8 mouse cellular contexts compared by ENCODE assay signal in the genomic region with DNA sequence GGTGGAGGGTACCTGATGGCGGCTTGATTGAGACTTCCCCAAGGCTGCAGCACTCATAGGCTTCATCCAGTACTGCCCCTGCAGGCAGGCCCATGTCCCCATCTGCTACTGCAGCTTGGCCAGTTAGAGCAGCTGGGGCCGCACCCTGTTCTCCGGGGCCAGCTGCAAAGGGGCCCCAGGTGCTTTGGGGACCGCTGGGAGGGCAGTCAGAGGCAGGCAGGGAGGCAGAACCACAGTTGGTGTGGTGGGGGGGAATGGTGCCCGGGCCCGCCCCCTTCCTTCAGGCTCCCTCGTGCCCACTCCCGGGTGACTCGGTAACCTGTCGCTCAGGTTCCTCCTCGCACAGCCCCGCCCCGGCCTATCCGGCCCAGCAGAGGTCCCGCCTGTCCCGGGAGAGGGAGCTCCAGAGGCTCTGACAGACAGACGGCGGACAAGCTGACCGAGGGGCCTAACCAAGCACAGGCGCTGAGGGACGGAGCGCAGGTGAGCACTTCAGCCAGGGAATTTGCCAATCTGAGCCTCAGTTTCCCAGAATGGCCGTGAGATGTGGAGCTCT. TPM values are rescaled to one million over a fixed set of nuclear protein-coding genes. Genes with fewer than 3 reads are reported as not detected.
DNase-seq lines count a peak whose midpoint lies in the region; ATAC-seq and TF ChIP-seq lines count a peak whose summit lies in the region.

A gene (plus strand): TSS at position 305 of the 556 bp plus-strand sequence.

- peak within 1 kb of the TSS; percentile 55 for H3K4me2 ChIP-seq in intestine, embryonic 15.5 days (replicated peaks)
- H3K4me2 ChIP-seq in liver, embryonic 14.5 days (ENCODE audit: low read depth) = peak within 1 kb of the TSS; percentile 64
- peak within 1 kb of the TSS; percentile 47 for H3K4me2 ChIP-seq in neural tube, embryonic 12.5 days (replicated peaks)

- peak within 1 kb of the TSS; percentile 36 for H3K4me3 ChIP-seq in intestine, embryonic 15.5 days (replicated peaks)
- H3K4me3 ChIP-seq in liver, embryonic 14.5 days (ENCODE audit: insufficient read depth in 1 of 2, low read depth in 2 of 2, low read length in 2 of 2) = peak within 1 kb of the TSS; percentile 21 to 39; a peak in 3 of 4 replicates
- H3K4me3 ChIP-seq in neural tube, embryonic 12.5 days = peak within 1 kb of the TSS; percentile 16; the same call in 1 of the 2 replicates
- H3K4me3 ChIP-seq in left cerebral cortex, adult 2 months = no peak within 1 kb of the TSS

- no peaks in the 10 kb centered on the region for H3K27me3 ChIP-seq in intestine, embryonic 15.5 days (replicated peaks)
- H3K27me3 ChIP-seq in liver, embryonic 14.5 days (ENCODE audit: control insufficient read depth, insufficient read depth, low read length) = no peaks in the 10 kb centered on the region
- H3K27me3 ChIP-seq in neural tube, embryonic 12.5 days (replicated peaks) = peaks cover 12% of the 10 kb centered on the region

- peaks cover 27% of the 10 kb centered on the region; the same call in 1 of the 2 replicates for H3K4me1 ChIP-seq in intestine, embryonic 15.5 days (replicated peaks)
- peaks cover 8 to 9% of the 10 kb centered on the region in 2 experiments for H3K4me1 ChIP-seq in liver, embryonic 14.5 days (replicated peaks; ENCODE audit: control insufficient read depth in 2 of 2, insufficient read depth in 2 of 2, low read length in 1 of 2)
- H3K4me1 ChIP-seq in neural tube, embryonic 12.5 days = peaks cover 9% of the 10 kb centered on the region

- intact Hi-C loops in left cerebral cortex, adult 2 months (cut with DNase I) = no loop called here

- peak; percentile 56; the same call in 1 of the 2 replicates for ATAC-seq in erythroblast, adult 5-6 weeks (replicated peaks; ENCODE audit: low FRiP score, poor library complexity, severe bottlenecking)
- peak; percentile 88 for ATAC-seq in intestine, embryonic 15.5 days
- ATAC-seq in liver, embryonic 14.5 days (ENCODE audit: insufficient read depth) = peak; percentile 59
- ATAC-seq in neural tube, embryonic 12.5 days (ENCODE audit: low FRiP score, low read depth) = peak; percentile 54

- no peak for TF ChIP-seq EP300 in liver, embryonic 14.5 days (IDR thresholded peaks at IDR 0.05; ENCODE audit: low read depth)

- peak; percentile 91 for DNase-seq in heart, adult 11 months
- no peak for DNase-seq in heart, adult 9 months (ENCODE audit: low spot score in 2 of 2)
- no peak for DNase-seq in liver, embryonic 14.5 days (ENCODE audit: low read depth in 3 of 3, low spot score in 3 of 3)
- DNase-seq in left cerebral cortex, adult 18-20 months (ENCODE audit: low spot score in 2 of 2) = no peak
- no peak for DNase-seq in left cerebral cortex, adult 2 months (ENCODE audit: extremely low spot score in 1 of 2, low spot score in 2 of 2)

- no peaks in the 10 kb centered on the region for H3K9me3 ChIP-seq in intestine, embryonic 15.5 days
- no peaks in the 10 kb centered on the region for H3K9me3 ChIP-seq in liver, embryonic 14.5 days (ENCODE audit: control insufficient read depth, low read length)
- H3K9me3 ChIP-seq in neural tube, embryonic 12.5 days = no peaks in the 10 kb centered on the region

- H3K36me3 ChIP-seq in intestine, embryonic 15.5 days = peaks cover 4% of the 10 kb centered on the region; the same call in 1 of the 2 replicates
- H3K36me3 ChIP-seq in liver, embryonic 14.5 days (replicated peaks; ENCODE audit: control insufficient read depth, insufficient read depth, low read depth) = no peaks in the 10 kb centered on the region
- peaks cover 22% of the 10 kb centered on the region; the same call in 1 of the 2 replicates for H3K36me3 ChIP-seq in neural tube, embryonic 12.5 days

- H3K27ac ChIP-seq in intestine, embryonic 15.5 days = peak within 1 kb of the TSS; percentile 93
- H3K27ac ChIP-seq in liver, embryonic 14.5 days = no peak within 1 kb of the TSS
- H3K27ac ChIP-seq in neural tube, embryonic 12.5 days = no peak within 1 kb of the TSS
- no peak within 1 kb of the TSS; the same call in 1 of the 2 replicates for H3K27ac ChIP-seq in left cerebral cortex, adult 2 months

- no peak; the same call in 1 of the 2 replicates for TF ChIP-seq CTCF in liver, embryonic 14.5 days (IDR thresholded peaks at IDR 0.05; ENCODE audit: low read depth)
- TF ChIP-seq CTCF in left cerebral cortex, adult 2 months (IDR thresholded peaks at IDR 0.05) = no peak; the same call in 1 of the 2 replicates

- peak within 1 kb of the TSS; percentile 55 for H3K9ac ChIP-seq in intestine, embryonic 15.5 days
- H3K9ac ChIP-seq in liver, embryonic 14.5 days (replicated peaks) = peak within 1 kb of the TSS; percentile 18; the same call in 1 of the 2 replicates
- 0 out of 2 replicates have a peak within 1 kb of the TSS, but pooled peaks have one; percentile 18 for H3K9ac ChIP-seq in neural tube, embryonic 12.5 days

- 5% methylated on average over 23 of the region's 23 CpGs for WGBS in intestine, embryonic 15.5 days
- 9% methylated on average over 23 of the region's 23 CpGs for WGBS in liver, embryonic 14.5 days (ENCODE audit: insufficient replicate concordance)
- 5% methylated on average over 23 of the region's 23 CpGs for WGBS in neural tube, embryonic 12.5 days

RNA-seq across cellular contexts. Expression of the gene that starts here (rescaled TPM):
- not detected in 2 replicates for total RNA-seq in erythroblast, adult 5-6 weeks (2015; ENCODE audit: low replicate concordance)
- not detected in 2 replicates for total RNA-seq in erythroblast, adult 5-6 weeks (2017; ENCODE audit: low replicate concordance)
- polyA plus RNA-seq in intestine, embryonic 15.5 days (2015; fragmentation: Nextera tagmentation; extraction: Ambion mirVana) = 117 and 133 TPM in 2 replicates
- polyA plus RNA-seq in liver, embryonic 14.5 days (2012; rRNA removed) = 7.9 and 8.3 TPM in 2 replicates
- polyA plus RNA-seq in liver, embryonic 14.5 days (2014; fragmentation: Nextera tagmentation; extraction: Ambion mirVana) = 6.6 and 7.7 TPM in 2 replicates
- 1.0 and 1.1 TPM in 2 replicates for polyA plus RNA-seq in neural tube, embryonic 12.5 days (2016; fragmentation: Nextera tagmentation; extraction: Ambion mirVana)
- total RNA-seq in left cerebral cortex, adult 18-20 months (2021) = 1 to 10 TPM; 3.5 to 6.3 TPM
- total RNA-seq in left cerebral cortex, adult 2 months (2021) = 1 to 10 TPM; 3.6 to 5.3 TPM

Comparison
In these comparisons a context has a peak if more than half of its experiments do, and no peak if none do; other contexts are left out.
1. RNA of the gene that starts here (total RNA-seq): 3.5 to 6.3 TPM in left cerebral cortex, adult 18-20 months and 3.6 to 5.3 TPM in left cerebral cortex, adult 2 months; not detected in erythroblast, adult 5-6 weeks; every median in the first group is over 4 times any median in the second.
2. RNA of the gene that starts here (polyA plus RNA-seq): 117 to 133 TPM in intestine, embryonic 15.5 days; 6.6 to 8.3 TPM in liver, embryonic 14.5 days and 1.0 to 1.1 TPM in neural tube, embryonic 12.5 days; every median in the first group is over 10 times any median in the second.
3. Peak in ATAC-seq in erythroblast, adult 5-6 weeks; RNA of the gene not detected or under 1 TPM.
4. Peak in every context shown above with its lines, with median percentiles within 50 percentile points of each other: ATAC-seq, H3K4me2 ChIP-seq and H3K9ac ChIP-seq.